Mouse (Mus musculus) adrenal gland, adult 10 weeks (tissue): ENCODE data around the gene Rbm41. TPM values are rescaled to one million over a fixed set of nuclear protein-coding genes. Genes with fewer than 3 reads are reported as not detected.

ENCODE experiments used
- polyA plus RNA-seq: library from polyadenylated mRNA; stranded (reverse); fragments of 350-450 nt; fragmentation: Illumina TruSeq; extraction: RNeasy Lipid Tissue Mini Kit (QIAGEN cat#74804); gene quantifications from one replicate; pipeline ENCODE4 v1.2.3, GENCODE M21; 2014; ENCODE audit warnings: low read depth, low replicate concordance

Gene Rbm41
- polyA plus RNA-seq, result 17.0 TPM

GRCm38 (mm10) chrX:139997740-139998690 lies at the start of gene Rbm41:
Gene Rbm41, minus strand, starts transcription at chrX:139998595.

GRCm38 (mm10) chrX:139870938-139871791 lies 127.2 kb downstream of the Rbm41 start, which contains the start of gene Morc4:
Gene Morc4, minus strand, starts transcription at chrX:139871677.

Other genes with a start within 250 kb of the Rbm41 start
- gene Ripply1, start 216.2 kb downstream of the Rbm41 start, polyA plus RNA-seq, result not detected
- gene Cldn2, start 197.8 kb downstream of the Rbm41 start, polyA plus RNA-seq, result not detected
- 18.5 TPM for gene Morc4, start 126.9 kb downstream of the Rbm41 start, polyA plus RNA-seq
- gene Nup62cl, start 64.1 kb upstream of the Rbm41 start, polyA plus RNA-seq, result 35.8 TPM
- gene Pih1h3b, start 64.3 kb upstream of the Rbm41 start, polyA plus RNA-seq, result 0.93 TPM